Mouse (Mus musculus) right cerebral cortex, postnatal 36 days (tissue): ENCODE results near the gene Slc37a4.
"Not testable (repeated sequence)": the region's sequence is repeated elsewhere in the genome, so short reads cannot be mapped to it uniquely, and the experiment has no call there.

Experiments used
- DNase-seq, 2 experiments: peaks; one replicate each; pipeline ENCODE4 v3.0.0; 2022; ENCODE audit warnings: low spot score in 2 of 2, mixed read lengths in 1 of 2

The Slc37a4 gene

GRCm38 (mm10) chr9:44396684-44397411 is at the start of gene Slc37a4:
Gene Slc37a4, plus strand, starts transcription at chr9:44396852.
- peak; percentile 91 to 95 for DNase-seq

- DNase-seq, result no peak
These were observed 49.5 kb upstream of the Slc37a4 start for GRCm38 (mm10) chr9:44347166-44347565.

- DNase-seq, result no peak
These were observed 49.0 kb upstream of the Slc37a4 start for GRCm38 (mm10) chr9:44347621-44348020.

- DNase-seq, result no peak
These were observed 48.1 kb upstream of the Slc37a4 start for GRCm38 (mm10) chr9:44348546-44348945.

- DNase-seq, result no peak
These were observed 45.3 kb upstream of the Slc37a4 start for GRCm38 (mm10) chr9:44351396-44351795.

- DNase-seq, result no peak
These were observed 44.3 kb upstream of the Slc37a4 start for GRCm38 (mm10) chr9:44352337-44352736.

GRCm38 (mm10) chr9:44353142-44353541 is 43.5 kb upstream of the Slc37a4 start:
- no peak for DNase-seq

GRCm38 (mm10) chr9:44357207-44357606 is 39.4 kb upstream of the Slc37a4 start:
- no peak for DNase-seq

- peak; percentile 89 to 90 for DNase-seq
These were observed 35.3 kb upstream of the Slc37a4 start, which contains the start of gene Vps11 for GRCm38 (mm10) chr9:44361190-44361917. Gene Vps11, minus strand, starts transcription at chr9:44361670.

- not testable (repeated sequence) for DNase-seq
These were observed 34.7 kb upstream of the Slc37a4 start for GRCm38 (mm10) chr9:44361931-44362330.

- no peak for DNase-seq
These were observed 32.2 kb upstream of the Slc37a4 start for GRCm38 (mm10) chr9:44364480-44364879.

GRCm38 (mm10) chr9:44373386-44373785 is 23.3 kb upstream of the Slc37a4 start:
- DNase-seq, result no peak

GRCm38 (mm10) chr9:44376141-44376540 is 20.5 kb upstream of the Slc37a4 start:
- no peak for DNase-seq

- not testable (repeated sequence) for DNase-seq
These were observed 19.3 kb upstream of the Slc37a4 start for GRCm38 (mm10) chr9:44377335-44377734.

GRCm38 (mm10) chr9:44378153-44378730 is 18.4 kb upstream of the Slc37a4 start:
- no peak for DNase-seq

GRCm38 (mm10) chr9:44379054-44379834 is 17.4 kb upstream of the Slc37a4 start, which contains the start of gene Hyou1:
Gene Hyou1, plus strand, starts transcription at chr9:44379490.
- DNase-seq, result peak; percentile 98 to 99

- no peak for DNase-seq
These were observed 16.8 kb upstream of the Slc37a4 start for GRCm38 (mm10) chr9:44379862-44380261.

- DNase-seq, result no peak
These were observed 12.1 kb upstream of the Slc37a4 start for GRCm38 (mm10) chr9:44384596-44384995.

GRCm38 (mm10) chr9:44387221-44387620 is 9.4 kb upstream of the Slc37a4 start:
- DNase-seq, result no peak

GRCm38 (mm10) chr9:44389273-44389672 is 7.4 kb upstream of the Slc37a4 start:
- DNase-seq, result no peak

GRCm38 (mm10) chr9:44391466-44391865 is 5.2 kb upstream of the Slc37a4 start:
- DNase-seq, result no peak

- no peak for DNase-seq
These were observed 1.4 kb downstream of the Slc37a4 start for GRCm38 (mm10) chr9:44398087-44398486.
